Mouse (Mus musculus): ENCODE measurements at regions not wholly inside any gene's neighbourhood (a gene's known extent, or its start where the extent isn't known, plus 50 kb on each side); places are given as distances from the start of the nearest gene placed in this dataset.

DNA sequence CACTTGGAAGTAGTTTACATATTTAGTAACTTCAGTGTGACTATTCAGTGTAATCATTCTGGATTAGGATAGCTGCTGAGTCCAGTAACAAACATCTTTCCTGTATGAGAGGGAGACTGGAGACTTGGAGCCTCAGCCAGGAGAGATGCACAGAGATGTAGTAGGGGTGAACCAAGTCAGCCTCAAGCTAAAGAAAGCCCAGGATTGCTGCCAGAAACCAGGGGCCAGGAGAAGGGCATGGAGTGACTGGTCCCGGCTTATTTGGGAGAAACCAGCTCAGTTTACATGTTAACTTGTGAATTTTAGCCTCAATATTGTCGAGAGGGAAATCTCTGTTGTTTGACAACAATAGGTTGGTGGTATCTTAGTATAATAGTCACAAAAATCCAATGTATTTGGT lies 257.8 kb upstream of the Runx1 start:
- TF ChIP-seq POLR2A (IDR thresholded peaks at IDR 0.05; ENCODE audit: control insufficient read depth, extremely low read depth, insufficient read depth, low read length, poor library complexity) (no peak), CTCF (IDR thresholded peaks at IDR 0.05; ENCODE audit: borderline replicate concordance, control insufficient read depth, extremely low read depth, insufficient read depth, low read length, poor library complexity) (no peak)
